Mouse (Mus musculus) kidney, embryonic 15.5 days (tissue): Measurements from ENCODE around the gene Map2k1. TPM values are rescaled to one million over a fixed set of nuclear protein-coding genes. Genes with fewer than 3 reads are reported as not detected.

Experiments used
- ATAC-seq: fragments of 200-750 bp; cut with Nextera tagmentation; replicated peaks from 2 replicates; pipeline ENCODE4 v1.8.0; 2017; ENCODE audit warnings: moderate TSS enrichment; ENCODE audit not compliant: low FRiP score
- H3K27ac ChIP-seq: fragments of 300-500 bp; sonication (generic); 2 replicates; pipeline ENCODE4 v1.5.1; 2015; ENCODE audit warnings: mild to moderate bottlenecking, inconsistent platforms
- H3K27me3 ChIP-seq: fragments of 300-500 bp; sonication (generic); 2 replicates; pipeline ENCODE4 v1.6.1; 2015; ENCODE audit warnings: inconsistent platforms
- H3K36me3 ChIP-seq: fragments of 300-500 bp; sonication (generic); 2 replicates; pipeline ENCODE4 v1.6.1; 2015; ENCODE audit warnings: inconsistent platforms
- H3K4me1 ChIP-seq: fragments of 300-500 bp; sonication (generic); 2 replicates; pipeline ENCODE4 v1.6.1; 2015; ENCODE audit warnings: inconsistent platforms
- H3K4me2 ChIP-seq: fragments of 300-500 bp; sonication (generic); 2 replicates; pipeline ENCODE4 v1.6.1; 2015; ENCODE audit warnings: moderate library complexity, mild to moderate bottlenecking, inconsistent platforms
- H3K4me3 ChIP-seq: fragments of 300-500 bp; sonication (generic); replicated peaks from 2 replicates; pipeline ENCODE4 v1.5.1; 2015; ENCODE audit warnings: mild to moderate bottlenecking, inconsistent platforms
- H3K9ac ChIP-seq: fragments of 300-500 bp; sonication (generic); 2 replicates; pipeline ENCODE4 v1.6.1; 2015; ENCODE audit warnings: mild to moderate bottlenecking, inconsistent platforms
- H3K9me3 ChIP-seq: fragments of 300-500 bp; sonication (generic); replicated peaks from 2 replicates; pipeline ENCODE4 v1.6.1; 2016; ENCODE audit warnings: inconsistent platforms
- WGBS: fragments of 180-500 bp; shearing (Covaris S2); methylation state at CpG from one replicate; pipeline ENCODE4 v1.1.7; 2015; ENCODE audit warnings: mixed read lengths; 5-methylcytosine and 5-hydroxymethylcytosine counted together
- polyA plus RNA-seq: library from polyadenylated mRNA; unstranded; fragments of >200 nt; fragmentation: Nextera tagmentation; extraction: Ambion mirVana; gene quantifications from 2 replicates; pipeline ENCODE4 v1.2.1, GENCODE M21; 2015

The Map2k1 gene
- polyA plus RNA-seq, 1 experiment from 2014 or later, result 81.7 TPM

DNA sequence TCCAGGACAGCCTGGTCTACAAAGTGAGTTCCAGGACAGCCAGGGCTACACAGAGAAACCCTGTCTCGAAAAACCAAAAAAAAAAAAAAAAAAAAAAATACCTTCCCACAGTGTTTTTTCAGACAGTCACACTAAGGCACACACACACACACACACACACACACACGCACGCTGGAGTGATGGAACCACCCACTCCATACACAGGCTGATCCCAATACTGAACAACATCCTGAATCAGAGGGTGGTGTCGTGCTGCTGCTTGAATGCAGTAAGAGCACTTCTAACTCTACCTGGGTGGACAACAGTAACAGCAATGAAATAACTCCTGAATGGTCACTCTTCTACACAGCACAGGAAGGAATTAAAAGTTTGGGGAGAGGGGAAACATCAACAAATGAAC lies 32.0 kb downstream of the Map2k1 start:
- Histone ChIP-seq H3K4me1 (peaks cover 45% of the 10 kb centered on the region), H3K36me3 (no peaks in the 10 kb centered on the region), H3K9ac (no peak overlapping the region), H3K4me2 (no peak overlapping the region), H3K9me3 (no peaks in the 10 kb centered on the region), H3K27me3 (no peaks in the 10 kb centered on the region), H3K4me3 (no peak overlapping the region), H3K27ac (no peak overlapping the region)
- 65% methylated on average over 4 of the region's 4 CpGs for WGBS
- no peak for ATAC-seq

- Histone ChIP-seq H3K27me3 (no peaks in the 10 kb centered on the region), H3K9me3 (no peaks in the 10 kb centered on the region), H3K4me3 (no peak overlapping the region), H3K9ac (no peak overlapping the region), H3K36me3 (no peaks in the 10 kb centered on the region), H3K27ac (peak overlapping the region; percentile 75), H3K4me2 (no peak overlapping the region), H3K4me1 (peaks cover 41% of the 10 kb centered on the region)
- no peak for ATAC-seq
- 36% methylated on average over 1 of the region's 1 CpGs for WGBS
Observed at GRCm38 (mm10) chr9:64220603-64221002, 32.8 kb downstream of the Map2k1 start.

DNA sequence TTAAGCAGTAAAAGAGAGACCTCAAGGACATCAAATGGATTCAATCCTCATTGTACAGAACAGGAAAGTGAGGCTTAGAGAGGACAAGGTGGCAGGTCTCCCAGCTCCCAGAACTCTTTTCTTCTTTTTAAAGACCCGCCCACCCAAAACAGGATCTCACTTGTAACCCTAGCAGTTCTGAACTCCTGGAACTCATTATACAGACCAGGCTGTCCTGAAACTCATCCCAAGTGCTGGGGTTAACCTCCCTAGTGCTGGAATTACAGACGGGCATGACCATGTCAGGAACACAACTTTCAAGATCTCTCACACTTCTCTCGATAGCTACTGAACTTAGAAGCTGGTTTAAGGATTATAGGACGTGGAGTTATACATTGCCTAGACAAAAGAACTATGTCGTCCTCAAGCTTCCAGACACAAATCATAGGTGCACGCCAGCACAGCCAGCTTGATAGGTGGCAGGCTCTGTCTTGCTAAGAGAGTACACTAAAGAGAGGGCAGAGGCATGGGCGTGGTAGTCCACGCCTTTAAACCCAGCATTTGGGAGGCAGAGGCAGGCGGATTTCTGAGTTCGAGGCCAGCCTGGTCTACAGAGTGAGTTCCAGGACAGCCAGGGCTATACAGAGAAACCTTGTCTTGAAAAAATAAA lies 33.5 kb downstream of the Map2k1 start:
- ATAC-seq, result peak; percentile 70
- H3K27me3 ChIP-seq, result no peaks in the 10 kb centered on the region
- H3K4me3 ChIP-seq, result no peak overlapping the region
- no peaks in the 10 kb centered on the region for H3K36me3 ChIP-seq
- peaks cover 41% of the 10 kb centered on the region for H3K4me1 ChIP-seq
- no peaks in the 10 kb centered on the region for H3K9me3 ChIP-seq
- H3K4me2 ChIP-seq, result no peak overlapping the region
- peak overlapping the region; percentile 75 for H3K27ac ChIP-seq
- H3K9ac ChIP-seq, result no peak overlapping the region
- WGBS, result 72% methylated on average over 10 of the region's 10 CpGs

DNA sequence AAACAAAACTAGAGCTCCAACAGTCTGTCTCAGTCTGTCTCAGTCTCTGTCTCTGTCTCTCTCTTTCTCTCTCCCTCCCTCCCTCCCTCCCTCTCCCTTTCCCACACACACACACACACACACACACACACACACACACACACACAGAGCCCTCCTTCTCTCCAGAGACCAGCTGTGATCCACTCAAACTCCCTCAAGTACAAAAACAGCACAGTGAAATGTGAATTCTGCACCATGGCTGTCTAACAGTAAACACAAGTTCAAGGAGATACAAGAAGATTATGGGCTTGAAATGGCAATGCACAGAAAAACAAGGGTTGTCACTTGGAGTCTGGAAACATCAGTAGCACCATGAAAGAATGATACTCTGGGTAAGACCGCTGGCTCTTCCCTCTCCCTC lies 34.1 kb downstream of the Map2k1 start:
- peaks cover 46% of the 10 kb centered on the region for H3K4me1 ChIP-seq
- H3K27me3 ChIP-seq, result no peaks in the 10 kb centered on the region
- H3K9me3 ChIP-seq, result no peaks in the 10 kb centered on the region
- no peak overlapping the region for H3K4me2 ChIP-seq
- H3K27ac ChIP-seq, result peak overlapping the region; percentile 75
- H3K36me3 ChIP-seq, result no peaks in the 10 kb centered on the region; the same call in 1 of the 2 replicates
- no peak overlapping the region for H3K9ac ChIP-seq
- WGBS, result 67% methylated on average over 1 of the region's 1 CpGs
- no peak for ATAC-seq
- no peak overlapping the region for H3K4me3 ChIP-seq

DNA sequence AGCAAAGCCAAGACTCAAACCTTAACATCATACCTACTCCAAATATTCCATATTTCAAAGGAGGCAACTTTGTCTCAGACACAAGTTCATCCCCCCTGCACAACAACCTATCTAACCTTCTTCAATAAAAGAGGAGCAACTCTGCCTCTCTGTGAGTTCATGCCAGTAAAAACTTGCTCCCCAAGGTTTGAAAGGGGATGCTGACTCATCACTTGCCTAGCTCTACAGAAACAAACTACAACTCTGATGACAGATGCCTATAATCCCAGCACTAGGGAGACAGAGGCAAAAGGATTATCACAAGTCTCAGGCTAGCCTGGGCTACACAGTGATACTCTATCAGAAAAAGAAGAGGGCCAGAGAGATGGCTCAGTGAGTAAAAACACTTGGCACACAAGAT lies 35.5 kb downstream of the Map2k1 start:
- H3K36me3 ChIP-seq, result peaks cover 8% of the 10 kb centered on the region; the same call in 1 of the 2 replicates
- ATAC-seq, result no peak
- no peak overlapping the region for H3K4me2 ChIP-seq
- H3K9me3 ChIP-seq, result no peaks in the 10 kb centered on the region
- no peak overlapping the region for H3K4me3 ChIP-seq
- H3K27ac ChIP-seq, result peak overlapping the region; percentile 75
- no peak overlapping the region for H3K9ac ChIP-seq
- no peaks in the 10 kb centered on the region for H3K27me3 ChIP-seq
- H3K4me1 ChIP-seq, result peaks cover 46% of the 10 kb centered on the region

DNA sequence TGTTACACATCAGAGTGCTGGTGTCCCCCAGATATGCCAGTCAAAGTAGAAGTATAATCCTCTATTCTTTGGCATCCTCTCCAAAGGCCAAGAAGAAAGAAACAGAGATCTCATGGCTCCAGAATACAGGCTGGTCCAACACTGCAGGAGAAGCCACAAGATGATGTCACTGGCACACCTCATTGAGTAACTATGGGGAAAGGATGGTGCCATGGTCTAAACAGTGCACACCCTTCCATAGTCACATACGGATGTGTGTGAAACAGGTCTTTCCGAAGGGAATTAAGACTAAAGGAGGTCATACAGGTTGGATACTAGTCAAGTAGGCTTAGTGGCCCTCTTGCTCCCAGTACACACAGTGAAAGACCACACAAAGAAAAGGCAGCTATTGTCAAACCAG lies 36.8 kb downstream of the Map2k1 start:
- Histone ChIP-seq H3K9ac (no peak overlapping the region), H3K27ac (no peak overlapping the region), H3K4me2 (no peak overlapping the region), H3K27me3 (no peaks in the 10 kb centered on the region), H3K4me3 (no peak overlapping the region), H3K9me3 (no peaks in the 10 kb centered on the region), H3K36me3 (peaks cover 20% of the 10 kb centered on the region), H3K4me1 (peaks cover 41% of the 10 kb centered on the region)
- no peak for ATAC-seq
- WGBS, result 95% methylated on average over 2 of the region's 2 CpGs

GRCm38 (mm10) chr9:64216090-64216489 lies 37.3 kb downstream of the Map2k1 start:
- Histone ChIP-seq H3K36me3 (peaks cover 24% of the 10 kb centered on the region), H3K9me3 (no peaks in the 10 kb centered on the region), H3K4me2 (no peak overlapping the region), H3K27me3 (no peaks in the 10 kb centered on the region), H3K27ac (no peak overlapping the region), H3K9ac (no peak overlapping the region), H3K4me1 (peaks cover 41% of the 10 kb centered on the region), H3K4me3 (no peak overlapping the region)
- WGBS, result 81% methylated on average over 4 of the region's 4 CpGs
- no peak for ATAC-seq

- no peak for ATAC-seq
- Histone ChIP-seq H3K9me3 (no peaks in the 10 kb centered on the region), H3K4me1 (peaks cover 27% of the 10 kb centered on the region), H3K27me3 (no peaks in the 10 kb centered on the region), H3K4me3 (no peak overlapping the region), H3K9ac (no peak overlapping the region), H3K27ac (no peak overlapping the region), H3K4me2 (no peak overlapping the region), H3K36me3 (peaks cover 38% of the 10 kb centered on the region)
- 74% methylated on average over 17 of the region's 17 CpGs for WGBS
Observed at GRCm38 (mm10) chr9:64214452-64214851, 39.0 kb downstream of the Map2k1 start.

DNA sequence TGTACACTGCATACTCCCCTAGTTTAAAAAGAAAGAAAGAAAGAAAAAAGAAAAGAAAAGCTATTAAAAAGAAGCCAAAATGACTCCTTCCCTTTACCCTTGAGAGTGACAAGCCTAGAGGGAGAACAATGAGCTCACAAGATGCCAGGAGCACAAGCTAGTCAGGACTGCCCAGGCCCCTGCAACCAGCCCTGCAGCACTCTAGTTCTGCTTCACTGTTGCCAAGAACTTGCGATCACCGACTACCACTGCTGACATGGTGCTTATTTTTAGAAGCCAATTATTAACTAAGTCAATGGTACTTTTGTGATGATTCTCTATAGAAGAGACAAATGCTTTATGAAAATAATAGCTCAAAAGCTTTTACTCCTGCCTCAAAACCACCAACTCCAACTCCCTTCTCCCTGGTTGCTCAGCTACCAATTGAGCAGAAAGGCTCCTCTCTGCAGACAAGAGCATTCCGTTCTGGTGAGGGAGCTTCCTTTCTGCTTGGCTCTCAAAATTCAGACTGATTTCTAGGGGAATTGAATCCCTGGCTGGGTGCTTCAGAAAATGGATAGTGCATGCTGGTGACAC lies 45.8 kb downstream of the Map2k1 start:
- no peaks in the 10 kb centered on the region for H3K9me3 ChIP-seq
- 0 out of 2 replicates have a peak, but pooled peaks cover 3% of the 10 kb centered on the region for H3K4me1 ChIP-seq
- H3K27me3 ChIP-seq, result no peaks in the 10 kb centered on the region
- H3K27ac ChIP-seq, result no peak overlapping the region
- H3K4me3 ChIP-seq, result no peak overlapping the region
- H3K9ac ChIP-seq, result no peak overlapping the region
- no peak overlapping the region for H3K4me2 ChIP-seq
- ATAC-seq, result no peak
- peaks cover 78% of the 10 kb centered on the region for H3K36me3 ChIP-seq
- WGBS, result 80% methylated on average over 3 of the region's 3 CpGs

DNA sequence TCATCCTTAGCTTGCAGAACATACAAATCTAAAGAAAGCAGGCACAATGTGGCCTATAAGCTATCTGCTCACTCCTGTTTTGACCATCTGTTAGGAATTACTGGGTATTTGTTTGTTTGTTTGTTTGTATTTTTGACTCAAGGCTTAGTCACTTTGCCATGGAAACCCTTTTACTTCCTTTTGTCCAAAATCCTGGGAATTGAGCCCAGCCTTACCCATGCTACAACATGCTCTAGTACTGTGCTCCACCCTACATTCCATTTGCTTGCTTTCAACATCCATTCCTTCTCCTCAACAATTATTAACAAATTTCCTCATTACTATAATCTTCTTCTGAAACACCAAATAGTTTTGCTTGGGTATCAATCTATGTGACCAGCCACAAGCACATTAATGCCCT lies 50.6 kb downstream of the Map2k1 start:
- H3K9ac ChIP-seq, result no peak overlapping the region
- no peak overlapping the region for H3K4me3 ChIP-seq
- H3K27ac ChIP-seq, result no peak overlapping the region
- H3K36me3 ChIP-seq, result peaks cover 68% of the 10 kb centered on the region
- 0 out of 2 replicates have a peak, but pooled peaks cover 3% of the 10 kb centered on the region for H3K4me1 ChIP-seq
- no peak for ATAC-seq
- H3K9me3 ChIP-seq, result no peaks in the 10 kb centered on the region
- no peak overlapping the region for H3K4me2 ChIP-seq
- H3K27me3 ChIP-seq, result no peaks in the 10 kb centered on the region

- no peak overlapping the region for H3K4me3 ChIP-seq
- H3K4me1 ChIP-seq, result 0 out of 2 replicates have a peak, but pooled peaks cover 4% of the 10 kb centered on the region
- no peak overlapping the region for H3K9ac ChIP-seq
- H3K27ac ChIP-seq, result no peak overlapping the region
- H3K36me3 ChIP-seq, result peaks cover 65% of the 10 kb centered on the region
- no peak for ATAC-seq
- H3K4me2 ChIP-seq, result no peak overlapping the region
- H3K9me3 ChIP-seq, result no peaks in the 10 kb centered on the region
- H3K27me3 ChIP-seq, result no peaks in the 10 kb centered on the region
Observed at GRCm38 (mm10) chr9:64202331-64202730, 51.1 kb downstream of the Map2k1 start.

- peaks cover 58% of the 10 kb centered on the region for H3K36me3 ChIP-seq
- H3K27ac ChIP-seq, result no peak overlapping the region
- H3K4me2 ChIP-seq, result no peak overlapping the region
- H3K9me3 ChIP-seq, result no peaks in the 10 kb centered on the region
- H3K4me3 ChIP-seq, result no peak overlapping the region
- H3K9ac ChIP-seq, result no peak overlapping the region
- WGBS, result 54% methylated on average over 2 of the region's 2 CpGs
- no peak for ATAC-seq
- 0 out of 2 replicates have a peak, but pooled peaks cover 2% of the 10 kb centered on the region for H3K4me1 ChIP-seq
- H3K27me3 ChIP-seq, result no peaks in the 10 kb centered on the region
Observed at GRCm38 (mm10) chr9:64199897-64200296, 53.5 kb downstream of the Map2k1 start.
